Mouse (Mus musculus): Measurements from ENCODE around the gene Lonp2. TPM values are rescaled to one million over a fixed set of nuclear protein-coding genes. Genes with fewer than 3 reads are reported as not detected.

Lonp2 gene
- polyA plus RNA-seq, 1 experiment from 2014 or later: 36.2 TPM

DNA sequence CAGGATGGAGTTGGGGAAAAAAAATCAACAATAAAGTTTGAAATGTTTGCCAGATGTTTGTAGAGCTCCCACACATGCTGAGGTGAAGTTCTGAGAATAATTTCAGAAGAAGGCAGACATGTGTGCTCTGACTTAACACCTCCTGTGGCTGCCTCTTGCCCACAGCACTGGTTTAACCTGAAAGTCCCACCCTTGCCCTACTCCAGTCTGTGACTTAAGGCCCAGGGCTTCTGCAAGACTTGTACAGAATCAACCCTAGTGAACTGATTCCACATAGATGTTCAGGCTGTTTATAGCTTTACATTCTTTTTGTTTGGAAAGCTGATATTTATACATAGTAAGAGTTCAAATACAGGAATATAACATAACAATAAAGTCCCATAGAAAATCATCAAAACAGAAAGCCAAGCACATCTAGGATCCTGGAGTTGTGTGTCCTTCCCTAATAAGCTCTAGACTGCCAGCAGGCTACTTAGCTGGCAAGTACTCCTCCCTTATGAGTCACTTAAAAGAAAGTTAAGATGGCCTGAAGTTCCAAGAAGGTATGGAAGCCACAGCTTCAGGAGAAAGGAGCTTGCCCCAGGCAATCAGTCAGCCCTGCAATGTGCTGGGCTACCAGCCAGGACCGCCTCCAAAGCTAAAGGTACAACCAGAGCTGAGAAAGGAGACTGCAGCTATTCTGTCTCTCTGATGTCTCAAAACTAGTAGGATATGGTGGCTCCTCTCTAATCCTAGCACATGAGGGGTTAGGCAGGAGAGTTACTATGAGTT is 146.3 kb downstream of the Lonp2 start:
- Histone ChIP-seq H3K4me1 (replicated peaks; ENCODE audit: control insufficient read depth, insufficient read depth) (peaks cover 9% of the 10 kb centered on the region), H3K36me3 (ENCODE audit: control insufficient read depth, insufficient read depth, low read length) (no peaks in the 10 kb centered on the region), H3K27me3 (ENCODE audit: control insufficient read depth, insufficient read depth, low read length) (no peaks in the 10 kb centered on the region), H3K9ac (ENCODE audit: low read length) (no peak overlapping the region), H3K9me3 (ENCODE audit: control insufficient read depth, low read length) (no peaks in the 10 kb centered on the region), H3K4me2 (replicated peaks; ENCODE audit: low read depth) (no peak overlapping the region), H3K4me3 (ENCODE audit: low read depth, low read length) (no peak overlapping the region), H3K27ac (replicated peaks) (peak overlapping the region; percentile 82)
- peak; percentile 43 for ATAC-seq (ENCODE audit: low FRiP score, low TSS enrichment)
- TF ChIP-seq CTCF (IDR thresholded peaks at IDR 0.05; ENCODE audit: low read depth) (no peak), EP300 (optimal IDR thresholded peaks at IDR 0.05) (peak; percentile 41)
- WGBS: 80% methylated on average over 1 of the region's 1 CpGs
- peak; percentile 57 for DNase-seq (ENCODE audit: low spot score)

Small RNA genes lying within 50 kb of the gene (microRNA-seq; reads per million reads assigned to microRNA genes)
- gene Gm44348: not detected

Other genes starting within 250 kb of the Lonp2 start
- gene Abcc12, start 43.4 kb upstream of the Lonp2 start, polyA plus RNA-seq (2015; fragmentation: Nextera tagmentation; extraction: Ambion mirVana): 0.15 and 0.24 TPM in 2 replicates
- gene Gm10638, start 121.7 kb downstream of the Lonp2 start, polyA plus RNA-seq (2015; fragmentation: Nextera tagmentation; extraction: Ambion mirVana): 6.9 and 8.5 TPM in 2 replicates
- 36.3 and 41.0 TPM in 2 replicates for gene Siah1a, start 121.9 kb downstream of the Lonp2 start, polyA plus RNA-seq (2015; fragmentation: Nextera tagmentation; extraction: Ambion mirVana)

Data from stomach, postnatal 0 days (tissue).